Comparison of ENCODE assay signal across 9 mouse cellular contexts in the genomic region with DNA sequence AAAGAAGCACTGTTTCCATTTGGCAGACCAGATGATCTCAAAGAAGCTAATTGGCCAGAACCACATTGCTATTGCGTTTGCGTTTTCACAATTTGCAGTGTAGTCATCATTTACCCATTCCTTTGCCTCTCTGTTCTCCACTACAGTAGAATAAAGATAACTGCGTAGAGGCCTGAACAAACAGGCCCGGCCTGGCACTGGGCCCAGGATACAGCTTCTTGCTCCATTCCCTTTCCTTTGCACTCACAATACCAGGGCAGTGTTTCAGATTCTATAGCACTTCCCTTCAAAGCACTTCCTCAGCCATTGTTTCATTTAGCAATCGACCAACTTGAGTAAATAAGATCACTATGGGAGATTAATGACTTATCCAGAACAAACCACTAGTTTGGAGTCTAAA. TPM values are rescaled to one million over a fixed set of nuclear protein-coding genes. Genes with fewer than 3 reads are reported as not detected.
A peak's percentile ranks its signal among the peaks of the same experiment; 100 is the strongest.
DNase-seq lines count a peak whose midpoint lies in the region; ATAC-seq lines count a peak whose summit lies in the region.
"Had no signal": no experiment of that assay in that cellular context is flagged by ENCODE, and none has a peak within 500 bp of the region (broad histone marks: within the 10 kb centered on the region; RNA-seq: fewer than 3 reads in every experiment).

No protein-coding gene starts in this region.

- H3K36me3 ChIP-seq in forebrain, embryonic 14.5 days (ENCODE audit: control insufficient read depth, insufficient read depth, low read length): peaks cover 84% of the 10 kb centered on the region
- H3K36me3 ChIP-seq in forebrain, embryonic 10.5 days (replicated peaks): peaks cover 99% of the 10 kb centered on the region
- H3K36me3 ChIP-seq in heart, embryonic 14.5 days (ENCODE audit: control insufficient read depth, insufficient read depth, low read length): peaks cover 69% of the 10 kb centered on the region

- no peak overlapping the region for H3K4me3 ChIP-seq in forebrain, embryonic 14.5 days (ENCODE audit: low read depth, low read length)
- H3K4me3 ChIP-seq in forebrain, embryonic 10.5 days: no peak overlapping the region
- H3K4me3 ChIP-seq in heart, embryonic 14.5 days (ENCODE audit: control insufficient read depth in 1 of 2, insufficient read depth in 1 of 2, low read depth in 1 of 2, low read length in 2 of 2): no peak overlapping the region

- 54% methylated on average over 5 of the region's 5 CpGs for WGBS in forebrain, embryonic 14.5 days
- 96% methylated on average over 5 of the region's 5 CpGs for WGBS in forebrain, embryonic 10.5 days
- 58% methylated on average over 5 of the region's 5 CpGs for WGBS in heart, embryonic 14.5 days

- peak; percentile 42 for DNase-seq in forebrain, embryonic 14.5 days (ENCODE audit: low spot score)
- no peak for DNase-seq in forebrain, embryonic 10.5 days (ENCODE audit: extremely low spot score, low spot score)
- peak; percentile 52 for DNase-seq in ovary, postnatal 36 days (ENCODE audit: low spot score)
- no peak for DNase-seq in ovary, postnatal 14 days (ENCODE audit: low spot score)
- peak; percentile 89 for DNase-seq in lung, postnatal 36 days
- no peak for DNase-seq in embryo, embryonic 10 days (ENCODE audit: low spot score)

- no peaks in the 10 kb centered on the region for H3K27me3 ChIP-seq in forebrain, embryonic 14.5 days (replicated peaks; ENCODE audit: control insufficient read depth, insufficient read depth, low read length)
- no peaks in the 10 kb centered on the region for H3K27me3 ChIP-seq in forebrain, embryonic 10.5 days (ENCODE audit: poor library complexity, severe bottlenecking)
- H3K27me3 ChIP-seq in heart, embryonic 14.5 days (ENCODE audit: control insufficient read depth, insufficient read depth, low read length): no peaks in the 10 kb centered on the region

- H3K4me1 ChIP-seq in forebrain, embryonic 14.5 days (ENCODE audit: control insufficient read depth, insufficient read depth, low read length): no peaks in the 10 kb centered on the region
- no peaks in the 10 kb centered on the region for H3K4me1 ChIP-seq in forebrain, embryonic 10.5 days
- H3K4me1 ChIP-seq in heart, embryonic 14.5 days (ENCODE audit: control insufficient read depth in 2 of 2, insufficient read depth in 2 of 2, low read length in 2 of 2): 0 out of 4 replicates have a peak, but pooled peaks cover 0 to 4% of the 10 kb centered on the region in 2 experiments

- no peak for ATAC-seq in forebrain, embryonic 14.5 days
- ATAC-seq in heart, embryonic 14.5 days (ENCODE audit: insufficient number of reproducible peaks, insufficient read depth, low FRiP score, low read depth): peak; percentile 79
- no peak for ATAC-seq in CD4-positive, CD25-positive, alpha-beta regulatory T cell, adult 4 months

- H3K9me3 ChIP-seq in forebrain, embryonic 14.5 days (replicated peaks; ENCODE audit: control insufficient read depth, low read length): no peaks in the 10 kb centered on the region
- no peaks in the 10 kb centered on the region for H3K9me3 ChIP-seq in forebrain, embryonic 10.5 days
- no peaks in the 10 kb centered on the region for H3K9me3 ChIP-seq in heart, embryonic 14.5 days (ENCODE audit: control insufficient read depth, low read length)

- no peak overlapping the region for H3K27ac ChIP-seq in forebrain, embryonic 14.5 days (ENCODE audit: low read depth, low read length)
- no peak overlapping the region for H3K27ac ChIP-seq in forebrain, embryonic 10.5 days
- peak overlapping the region; percentile 49 to 59 for H3K27ac ChIP-seq in heart, embryonic 14.5 days (replicated peaks in 1 of 2; ENCODE audit: control insufficient read depth in 1 of 2, insufficient read depth in 1 of 2, low read depth in 2 of 2, low read length in 2 of 2)

- no peak overlapping the region for H3K9ac ChIP-seq in forebrain, embryonic 14.5 days (ENCODE audit: low read length)
- no peak overlapping the region for H3K9ac ChIP-seq in heart, embryonic 14.5 days (ENCODE audit: low read length)

- no peak overlapping the region for H3K4me2 ChIP-seq in forebrain, embryonic 14.5 days (ENCODE audit: low read length)
- no peak overlapping the region for H3K4me2 ChIP-seq in heart, embryonic 14.5 days (ENCODE audit: low read length)

RNA-seq across cellular contexts. Expression of gene Ucp3, which starts 41.7 kb away (rescaled TPM):
- not detected in 2 replicates for polyA plus RNA-seq in forebrain, embryonic 14.5 days (2014; fragmentation: Nextera tagmentation; extraction: Ambion mirVana)
- not detected in 2 replicates for polyA plus RNA-seq in forebrain, embryonic 10.5 days (2016; fragmentation: Nextera tagmentation; extraction: Ambion mirVana)
- polyA plus RNA-seq in heart, embryonic 14.5 days (2014; fragmentation: Nextera tagmentation; extraction: Ambion mirVana): 0.08 TPM in 2 replicates
- not detected for polyA plus RNA-seq in CD4-positive, CD25-positive, alpha-beta regulatory T cell, adult 4 months (2017; shearing (Covaris generic))
- polyA plus RNA-seq: limb, embryonic 11.5 days had no signal

RNA-seq across cellular contexts. Expression of gene Ppme1, which starts 59.0 kb away (rescaled TPM):
- polyA plus RNA-seq in forebrain, embryonic 14.5 days (2014; fragmentation: Nextera tagmentation; extraction: Ambion mirVana): 120 and 138 TPM in 2 replicates
- 80.2 and 84.3 TPM in 2 replicates for polyA plus RNA-seq in forebrain, embryonic 10.5 days (2016; fragmentation: Nextera tagmentation; extraction: Ambion mirVana)
- 54.7 and 57.5 TPM in 2 replicates for polyA plus RNA-seq in heart, embryonic 14.5 days (2014; fragmentation: Nextera tagmentation; extraction: Ambion mirVana)
- 10 to 100 TPM; 20.8 to 23.7 TPM for polyA plus RNA-seq in CD4-positive, CD25-positive, alpha-beta regulatory T cell, adult 4 months (2017; shearing (Covaris generic))

RNA-seq across cellular contexts. Expression of gene C2cd3, which starts 59.1 kb away (rescaled TPM):
- polyA plus RNA-seq in forebrain, embryonic 14.5 days (2014; fragmentation: Nextera tagmentation; extraction: Ambion mirVana): 25.7 and 31.7 TPM in 2 replicates
- polyA plus RNA-seq in forebrain, embryonic 10.5 days (2016; fragmentation: Nextera tagmentation; extraction: Ambion mirVana): 38.9 and 39.4 TPM in 2 replicates
- polyA plus RNA-seq in heart, embryonic 14.5 days (2014; fragmentation: Nextera tagmentation; extraction: Ambion mirVana): 16.7 and 19.3 TPM in 2 replicates
- polyA plus RNA-seq in CD4-positive, CD25-positive, alpha-beta regulatory T cell, adult 4 months (2017; shearing (Covaris generic)): 10 to 100 TPM; 34.1 to 35.9 TPM

Comparison
In these comparisons a context has a peak if more than half of its experiments do, and no peak if none do; other contexts are left out.
1. DNase-seq: peak in forebrain, embryonic 14.5 days (single experiment), ovary, postnatal 36 days (single experiment) and lung, postnatal 36 days (single experiment); none in forebrain, embryonic 10.5 days (single experiment), ovary, postnatal 14 days (single experiment) and embryo, embryonic 10 days (single experiment).
2. H3K27ac ChIP-seq: peak in heart, embryonic 14.5 days (2 of 2); none in forebrain, embryonic 14.5 days (single experiment) and forebrain, embryonic 10.5 days (single experiment).